Mouse (Mus musculus): ENCODE data around the gene Ccni. TPM values are rescaled to one million over a fixed set of nuclear protein-coding genes. Genes with fewer than 3 reads are reported as not detected.

Gene Ccni
- 184 TPM for polyA plus RNA-seq (2017; shearing (Covaris generic))

DNA sequence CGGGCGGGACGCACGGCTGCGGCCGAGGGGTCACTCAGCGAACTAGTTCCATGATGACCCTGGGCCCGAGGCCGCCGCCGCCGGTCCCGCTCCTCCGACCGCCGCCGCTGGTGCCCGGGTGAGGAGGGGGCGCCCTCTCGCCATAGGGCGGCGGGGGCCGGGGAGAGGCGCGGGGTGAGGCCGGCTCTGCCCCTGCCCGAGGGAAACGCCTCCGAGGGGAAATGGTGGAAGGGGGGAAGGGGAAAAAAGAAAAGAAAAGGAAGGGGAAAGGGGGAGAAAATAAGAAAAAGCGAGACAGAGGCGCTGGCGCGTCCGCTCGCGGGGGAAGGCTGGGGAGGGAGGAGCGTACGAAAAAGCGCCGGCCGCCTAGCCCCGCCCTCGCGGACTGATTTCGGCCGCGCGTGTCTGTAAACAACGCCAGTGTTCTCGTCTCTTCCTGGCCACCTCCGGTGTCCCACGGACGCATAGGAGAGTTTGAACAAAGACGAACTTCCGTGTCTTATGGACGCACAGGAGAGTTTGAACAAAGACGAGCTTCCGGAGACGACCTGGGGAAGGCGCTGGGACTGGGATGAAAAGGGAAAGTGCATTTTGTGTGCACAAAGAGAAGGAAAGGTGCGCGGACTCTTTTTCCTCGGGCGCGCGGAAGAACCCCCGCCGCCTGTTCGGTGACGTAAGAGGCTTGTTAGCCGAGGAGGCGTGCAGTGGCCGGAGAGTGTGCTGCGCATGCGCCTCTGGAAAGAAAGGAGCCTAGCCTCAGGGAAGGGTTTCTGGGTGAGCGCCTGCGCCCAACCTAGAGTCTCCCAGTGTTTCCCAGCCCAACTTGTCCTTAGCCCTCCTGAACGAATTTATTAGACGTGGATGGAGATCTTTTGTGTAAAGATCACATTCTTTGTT is at the start of gene Ccni, which contains the start of gene 2010109A12Rik:
Gene Ccni, minus strand, starts transcription at position 387 of the 897 bp plus-strand sequence.
Gene 2010109A12Rik, plus strand, starts transcription at position 410 of the 897 bp plus-strand sequence.

Other genes with a start within 250 kb of the Ccni start
- not detected for gene Sowahb, start 161.5 kb downstream of the Ccni start, polyA plus RNA-seq (2017; shearing (Covaris generic))
- 53.1 TPM for gene Sept11, start 113.1 kb downstream of the Ccni start, polyA plus RNA-seq (2017; shearing (Covaris generic))
- 2.2 TPM for gene 2010109A12Rik, start within 50 bp of the Ccni start, polyA plus RNA-seq (2017; shearing (Covaris generic))
- 110 TPM for gene Ccng2, start 60.8 kb upstream of the Ccni start, polyA plus RNA-seq (2017; shearing (Covaris generic))